Mouse (Mus musculus) c-Kit-positive CD71-positive TER-119-negative erythroid progenitor cells, embryonic 14.5 days (primary cell): ENCODE measurements around the gene Herpud2.

Experiments
- DNase-seq: peaks from one replicate; pipeline ENCODE4 v3.0.0-alpha.2; 2013; ENCODE audit warnings: low read depth

Gene Herpud2

GRCm38 (mm10) chr9:25151611-25152241 is at the start of gene Herpud2:
Herpud2 (minus strand) TSS chr9:25151820.
- DNase-seq: peak; percentile 82

- DNase-seq: no peak
Observed at GRCm38 (mm10) chr9:25200987-25201386, 49.4 kb upstream of the Herpud2 start.

GRCm38 (mm10) chr9:25200148-25200547 is 48.5 kb upstream of the Herpud2 start:
- no peak for DNase-seq

GRCm38 (mm10) chr9:25196746-25197145 is 45.1 kb upstream of the Herpud2 start:
- DNase-seq: no peak

GRCm38 (mm10) chr9:25191612-25192011 is 40.0 kb upstream of the Herpud2 start:
- no peak for DNase-seq

- DNase-seq: no peak
Observed at GRCm38 (mm10) chr9:25186501-25186900, 34.9 kb upstream of the Herpud2 start.

GRCm38 (mm10) chr9:25185854-25186253 is 34.2 kb upstream of the Herpud2 start:
- DNase-seq: no peak

GRCm38 (mm10) chr9:25184606-25185005 is 33.0 kb upstream of the Herpud2 start:
- no peak for DNase-seq

- no peak for DNase-seq
Observed at GRCm38 (mm10) chr9:25178066-25178465, 26.4 kb upstream of the Herpud2 start.

GRCm38 (mm10) chr9:25177201-25177600 is 25.6 kb upstream of the Herpud2 start:
- DNase-seq: no peak

- no peak for DNase-seq
Observed at GRCm38 (mm10) chr9:25176562-25176961, 24.9 kb upstream of the Herpud2 start.

- DNase-seq: no peak
Observed at GRCm38 (mm10) chr9:25175978-25176377, 24.4 kb upstream of the Herpud2 start.

- DNase-seq: no peak
Observed at GRCm38 (mm10) chr9:25175039-25175442, 23.4 kb upstream of the Herpud2 start.

GRCm38 (mm10) chr9:25174614-25175013 is 23.0 kb upstream of the Herpud2 start:
- no peak for DNase-seq

- peak; percentile 22 for DNase-seq
Observed at GRCm38 (mm10) chr9:25173171-25173570, 21.6 kb upstream of the Herpud2 start.

GRCm38 (mm10) chr9:25169626-25170025 is 18.0 kb upstream of the Herpud2 start:
- DNase-seq: no peak

- peak; percentile 70 for DNase-seq
Observed at GRCm38 (mm10) chr9:25167458-25168084, 16.0 kb upstream of the Herpud2 start.

GRCm38 (mm10) chr9:25158218-25158617 is 6.6 kb upstream of the Herpud2 start:
- DNase-seq: no peak

GRCm38 (mm10) chr9:25156377-25156776 is 4.8 kb upstream of the Herpud2 start:
- DNase-seq: no peak

GRCm38 (mm10) chr9:25153066-25153465 is 1.4 kb upstream of the Herpud2 start:
- DNase-seq: no peak

GRCm38 (mm10) chr9:25152457-25152856 is 837 bp upstream of the Herpud2 start:
- no peak for DNase-seq

- DNase-seq: peak; percentile 17
Observed at GRCm38 (mm10) chr9:25150791-25151610, 619 bp downstream of the Herpud2 start.

GRCm38 (mm10) chr9:25148767-25149166 is 2.9 kb downstream of the Herpud2 start:
- peak; percentile 56 for DNase-seq
